Mouse (Mus musculus) layer of hippocampus, adult 9-11 months (tissue): Measurements from ENCODE around the gene Tln2.
A peak's percentile ranks its signal among the peaks of the same experiment; 100 is the strongest.
"Not testable (repeated sequence)": the region's sequence is repeated elsewhere in the genome, so short reads cannot be mapped to it uniquely, and the experiment has no call there.

Source experiments
- DNase-seq: peaks from one replicate; pipeline ENCODE4 v3.0.0; 2022

Gene Tln2

DNA sequence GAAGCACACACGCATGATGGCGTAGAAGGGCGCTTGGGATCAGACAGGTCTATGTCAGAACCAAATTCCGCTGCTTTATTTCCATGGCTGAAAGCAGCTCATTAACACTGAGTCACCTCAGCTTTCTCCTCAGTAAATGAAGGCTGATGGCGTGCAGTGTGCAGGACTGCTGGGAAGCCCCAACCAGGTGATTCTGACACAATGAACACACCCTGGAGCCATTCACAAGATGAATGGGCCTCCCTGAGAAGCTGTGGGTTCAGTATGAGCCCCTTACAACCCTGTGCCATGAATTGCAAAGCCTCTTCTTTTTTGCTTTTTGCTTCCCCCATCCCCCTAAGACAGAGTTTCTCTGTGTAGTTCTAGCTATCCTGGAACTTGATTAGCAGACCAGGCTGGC lies 212.3 kb downstream of the Tln2 start:
- DNase-seq, result no peak

DNA sequence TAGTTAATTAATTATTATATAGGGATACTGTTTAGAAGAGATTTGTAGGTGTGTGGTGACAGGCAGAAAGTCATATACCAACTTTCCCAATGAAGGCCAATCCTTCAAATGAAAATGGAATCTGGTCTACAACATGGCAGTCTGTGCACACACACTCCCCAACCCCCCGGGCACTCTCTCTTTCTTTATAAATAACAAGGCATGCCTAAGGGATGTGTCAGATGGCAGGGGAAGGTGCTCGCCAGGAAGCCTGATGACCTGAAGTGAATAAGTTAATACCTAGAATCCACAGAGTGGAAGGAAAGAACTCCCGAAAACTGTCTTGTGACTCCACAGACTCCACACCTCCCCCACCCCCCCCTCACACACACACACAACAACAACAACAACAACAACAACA lies 228.2 kb downstream of the Tln2 start:
- DNase-seq, result no peak

DNA sequence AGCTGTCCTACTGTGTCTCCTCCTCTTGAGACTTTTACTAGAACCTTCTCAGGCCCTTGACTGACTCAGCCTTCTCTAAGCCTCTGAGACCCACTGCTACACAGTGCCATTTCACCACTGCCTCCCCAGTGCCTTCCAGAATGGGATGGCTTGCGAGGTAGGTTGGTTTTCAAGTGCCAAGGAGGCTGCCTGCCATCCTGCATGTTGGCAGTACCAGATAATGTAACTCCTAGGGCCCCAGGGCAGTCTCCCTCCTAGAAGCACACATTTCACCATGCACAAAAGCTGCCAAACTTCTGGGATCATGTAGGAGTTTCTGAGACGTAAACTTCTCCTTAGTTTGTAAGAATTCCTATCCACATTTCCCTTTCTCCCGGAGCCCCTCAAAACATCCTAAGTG lies 231.1 kb downstream of the Tln2 start:
- no peak for DNase-seq

DNA sequence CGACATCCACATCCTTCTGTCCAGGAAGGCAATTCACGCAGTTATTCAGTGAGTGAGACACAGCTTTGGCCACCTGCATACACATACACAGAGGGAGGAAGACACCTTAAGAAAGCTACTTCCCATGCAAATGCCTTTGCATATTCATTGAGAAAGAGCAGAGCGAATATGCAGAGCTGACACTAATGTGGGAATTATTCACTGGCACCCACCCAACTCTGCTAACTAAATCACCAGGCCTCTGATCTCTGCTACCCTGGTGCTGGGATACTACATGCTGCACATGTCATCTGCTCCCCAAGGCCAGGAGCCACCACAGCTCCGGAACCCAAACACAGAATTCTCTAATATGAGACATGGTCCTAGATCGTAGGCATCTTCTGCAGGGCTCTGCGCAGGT lies 237.6 kb downstream of the Tln2 start:
- no peak for DNase-seq

DNA sequence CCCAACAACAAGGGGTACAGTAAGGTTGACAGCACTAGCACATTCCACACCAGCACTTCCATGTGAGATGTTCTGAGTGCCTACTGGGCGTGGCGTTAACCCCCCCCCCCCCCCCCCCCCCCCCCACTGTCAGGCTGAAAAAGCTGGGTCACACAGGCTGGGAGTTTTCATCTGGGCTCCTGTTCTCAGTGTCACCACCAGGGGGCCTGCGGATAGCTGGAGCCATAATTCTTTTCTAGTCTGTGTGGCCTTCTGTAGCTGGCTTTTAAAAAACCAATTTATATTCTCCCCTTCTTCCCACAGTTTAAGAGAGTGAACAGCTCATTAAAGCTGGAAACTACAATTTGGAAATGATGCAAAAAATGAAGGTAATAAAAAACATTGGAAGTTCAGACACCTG lies 244.1 kb downstream of the Tln2 start:
- DNase-seq, result no peak

DNA sequence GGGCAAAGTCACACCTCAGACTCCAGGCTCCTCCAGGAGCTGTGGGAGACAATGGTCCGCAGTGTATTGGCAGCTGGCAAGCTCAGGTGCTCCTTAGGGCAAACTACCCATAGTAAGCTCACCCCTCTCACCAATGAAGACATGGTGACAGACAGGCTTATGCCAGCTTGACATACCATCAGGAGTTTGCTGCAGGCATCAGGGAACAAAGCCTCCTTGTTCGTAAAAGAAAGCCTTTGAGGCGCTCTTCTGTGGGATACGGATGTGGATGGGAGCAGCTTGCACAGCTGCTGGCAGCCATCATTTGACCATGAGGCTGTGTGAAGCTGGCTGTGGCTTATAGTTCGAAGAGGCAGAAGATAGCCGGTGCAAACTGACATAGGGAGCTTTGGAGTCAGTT lies 254.5 kb downstream of the Tln2 start:
- DNase-seq, result peak; percentile 40

DNA sequence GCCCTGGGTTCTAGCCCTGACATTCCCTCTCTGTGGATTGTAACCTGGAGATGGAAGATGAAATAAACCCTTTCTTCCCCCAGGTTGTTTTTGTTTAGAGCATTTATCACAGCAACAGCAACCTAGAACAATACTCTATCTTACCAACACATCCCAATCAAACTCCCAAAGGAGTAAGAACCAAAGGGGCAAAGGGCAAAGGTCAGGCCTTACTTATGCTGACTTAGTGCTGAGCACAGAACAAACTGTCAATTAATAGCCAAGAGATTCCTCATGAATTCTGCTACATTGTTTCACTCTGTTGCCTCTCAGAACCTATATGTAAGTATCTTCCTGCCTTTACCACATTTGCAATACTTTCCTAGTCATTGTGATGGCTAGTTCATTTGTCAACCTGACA lies 255.5 kb downstream of the Tln2 start:
- no peak for DNase-seq

DNA sequence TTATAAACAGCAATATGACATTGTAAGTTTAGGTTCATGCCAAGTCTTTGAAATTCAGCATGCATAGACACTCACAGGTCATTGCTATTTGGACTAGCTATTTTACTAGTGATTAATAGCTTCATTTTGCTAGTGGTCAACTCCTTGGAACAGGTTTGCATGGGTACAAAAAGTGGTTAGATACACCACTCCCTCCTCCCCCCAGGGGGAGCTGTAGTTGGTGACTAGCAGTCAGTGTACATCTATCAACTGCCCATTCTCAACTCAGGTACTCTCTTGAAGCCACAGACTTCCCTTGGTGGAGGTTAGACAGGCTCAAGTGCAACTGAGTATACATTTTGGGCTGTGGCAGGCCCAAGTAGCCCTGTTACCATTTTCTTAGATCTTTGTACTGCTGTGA lies 256.5 kb downstream of the Tln2 start:
- no peak for DNase-seq

DNA sequence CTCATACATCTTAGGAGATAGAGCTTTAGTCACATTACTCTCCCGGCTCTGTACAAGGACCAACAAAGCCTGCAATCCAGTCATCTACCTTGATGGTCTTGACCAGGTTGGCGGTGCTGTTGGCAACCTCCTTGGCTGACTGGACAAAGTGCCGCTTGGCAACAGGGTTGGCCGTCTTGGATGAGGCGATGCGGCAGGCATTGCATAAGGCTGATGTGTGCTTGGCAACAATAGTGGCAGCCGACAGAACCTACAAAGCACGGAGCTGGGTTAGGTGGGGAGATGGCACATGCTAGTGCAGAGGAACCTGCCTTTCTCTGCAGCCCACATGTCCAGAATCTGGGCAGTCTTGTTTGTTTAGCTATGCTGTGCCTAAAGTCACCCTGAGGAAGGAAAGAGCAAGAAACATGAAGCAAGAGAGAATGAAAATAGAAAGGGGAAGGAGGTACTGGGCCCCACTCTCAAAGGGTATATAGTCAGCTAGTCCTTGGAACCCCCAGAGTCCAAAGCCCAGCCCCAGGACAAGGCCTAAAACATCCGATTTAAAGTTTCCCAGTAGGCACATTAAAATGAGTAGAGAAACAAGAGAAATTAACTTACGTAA lies 257.0 kb downstream of the Tln2 start:
- DNase-seq, result peak; percentile 65

DNA sequence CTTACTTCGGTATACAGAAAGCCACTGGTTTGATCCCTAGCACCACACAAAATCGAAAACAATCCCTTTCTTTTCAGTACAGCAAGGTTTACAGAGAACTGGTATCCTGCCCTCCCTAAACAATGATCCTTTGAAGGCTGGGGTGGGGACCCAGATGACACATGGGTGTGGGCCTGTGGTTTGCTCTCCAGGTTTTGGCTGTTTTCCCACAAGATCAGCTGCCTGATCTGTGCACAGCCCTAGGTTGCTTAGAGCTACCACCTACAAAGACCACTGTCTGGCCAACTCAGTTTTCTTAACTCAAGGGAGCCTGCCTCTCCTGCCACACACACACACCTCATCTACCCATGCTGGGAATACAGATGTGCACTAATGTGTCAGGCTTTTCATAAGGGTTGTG lies 257.9 kb downstream of the Tln2 start:
- peak; percentile 56 for DNase-seq

DNA sequence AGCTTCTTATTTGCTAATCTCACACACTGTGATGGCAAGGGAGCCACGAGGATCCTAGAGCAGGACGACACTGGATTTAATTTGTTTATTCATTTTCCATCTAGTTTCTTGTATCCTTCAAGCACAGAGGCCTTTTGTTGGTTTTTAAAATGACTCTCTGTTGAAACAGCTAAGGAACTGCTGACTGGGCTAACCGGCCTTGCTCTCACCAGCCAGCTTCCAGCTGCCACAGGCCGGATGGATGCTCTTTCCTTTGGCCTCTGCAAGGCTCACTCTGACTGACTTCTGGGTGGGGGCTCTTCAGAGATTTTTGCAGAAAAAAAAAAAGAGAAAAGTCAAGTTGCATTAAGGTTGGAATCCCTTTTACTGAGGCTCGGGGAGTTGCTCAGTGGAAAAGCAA lies 258.7 kb downstream of the Tln2 start:
- DNase-seq, result peak; percentile 51

DNA sequence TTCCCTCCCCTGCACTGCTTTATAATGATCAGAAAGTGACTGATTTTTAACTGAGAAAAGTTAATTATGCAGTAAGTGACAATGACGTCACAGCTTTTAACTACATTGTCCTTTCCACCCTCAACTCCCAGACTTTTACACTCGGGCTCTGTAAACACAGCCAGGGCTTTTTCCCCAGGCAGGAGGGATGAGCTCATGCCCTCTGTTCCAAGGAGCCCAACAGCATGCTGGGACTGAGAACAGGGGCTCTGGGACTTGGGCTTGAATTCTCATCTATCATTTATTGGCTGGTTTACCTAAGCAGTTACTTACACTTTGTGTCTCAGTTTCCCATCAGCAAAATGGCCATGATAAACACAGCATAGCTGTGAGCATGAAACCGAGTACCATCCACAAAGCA lies 259.2 kb downstream of the Tln2 start:
- no peak for DNase-seq

DNA sequence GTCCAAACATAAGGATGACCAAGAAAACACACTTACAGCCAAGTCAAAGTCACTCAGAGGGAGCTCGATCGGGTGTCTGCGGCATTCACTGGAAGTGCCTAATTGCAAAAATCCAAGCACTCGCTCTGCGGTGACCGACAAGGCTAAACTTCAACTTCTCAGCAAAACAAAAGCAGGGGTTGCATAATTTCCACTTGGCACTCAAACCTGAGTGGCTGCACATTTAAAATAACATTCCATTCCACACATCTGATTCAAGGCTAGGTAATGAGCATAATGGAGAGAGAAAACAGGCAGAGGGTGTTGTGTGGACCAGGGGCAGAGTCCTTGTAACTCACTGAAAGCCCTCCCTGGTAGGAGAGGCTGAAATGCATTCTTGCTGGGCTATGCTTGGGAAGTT lies 260.3 kb downstream of the Tln2 start:
- no peak for DNase-seq

DNA sequence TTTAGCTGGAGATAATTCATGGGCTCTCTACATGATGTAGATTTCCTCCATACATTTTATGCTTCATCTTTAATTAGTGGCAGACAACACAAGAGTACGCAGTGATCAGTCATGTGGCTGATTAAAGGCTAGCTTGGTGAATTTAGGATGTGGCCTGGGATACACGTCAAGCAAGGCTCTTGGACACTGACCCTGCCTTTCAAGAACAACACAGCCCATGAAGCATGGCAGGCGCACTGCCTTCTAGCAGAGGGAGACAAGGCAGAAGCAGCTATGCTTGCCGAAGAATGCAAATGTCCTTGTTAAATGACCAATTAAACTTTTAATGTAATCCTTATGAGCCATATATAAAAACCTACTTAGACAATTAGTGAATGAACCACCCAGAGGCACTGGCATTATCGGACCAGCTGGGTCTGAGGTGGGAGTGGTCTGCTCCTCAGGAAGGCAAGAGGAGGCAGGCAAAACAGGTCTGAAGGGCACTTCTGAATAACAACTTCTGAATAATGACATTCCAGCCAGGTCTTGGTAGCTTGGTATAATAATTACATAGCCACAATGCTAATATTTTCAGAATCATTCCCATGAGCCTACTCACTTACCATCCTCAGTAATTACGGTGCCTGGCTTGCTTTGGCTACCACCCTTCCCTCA lies 262.1 kb downstream of the Tln2 start:
- no peak for DNase-seq

DNA sequence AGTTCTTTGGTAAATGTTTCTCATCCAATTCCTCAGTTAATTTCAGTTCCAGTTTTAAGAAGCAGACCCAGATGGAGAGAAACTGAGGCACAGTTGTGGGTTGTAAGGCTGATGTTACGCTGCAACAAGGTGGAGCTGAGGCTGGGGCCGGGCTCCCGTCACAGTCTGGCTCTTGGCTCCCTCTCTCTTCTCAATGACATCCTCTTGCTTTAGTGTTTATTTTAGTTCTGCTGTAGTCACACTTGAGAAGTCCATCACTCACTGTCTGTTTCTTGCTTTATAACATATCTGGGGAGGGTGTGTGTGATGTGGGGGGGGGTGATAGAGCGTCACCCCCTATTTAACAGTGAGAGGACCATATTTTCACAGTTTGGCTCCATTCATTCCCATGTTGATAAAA lies 272.0 kb downstream of the Tln2 start:
- no peak for DNase-seq

DNA sequence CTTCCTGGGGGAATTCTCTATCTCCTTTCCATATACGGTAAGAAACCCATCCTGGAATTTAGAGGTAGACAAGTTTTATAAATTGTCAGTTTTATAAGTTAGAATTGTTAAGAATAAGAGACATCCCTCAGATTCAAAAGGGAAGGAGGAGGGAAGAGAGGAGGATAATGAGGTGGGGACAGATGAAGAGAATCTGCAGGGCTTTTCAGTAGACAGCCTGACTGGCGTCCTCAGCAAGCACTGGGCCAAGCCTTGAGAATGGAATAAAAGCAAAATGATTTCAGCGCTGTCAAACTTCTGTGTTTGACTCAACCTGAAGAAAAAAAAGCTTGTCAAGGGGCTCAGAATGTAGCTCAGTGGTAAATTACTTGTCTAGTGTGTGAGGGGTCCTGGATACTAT lies 272.7 kb downstream of the Tln2 start:
- no peak for DNase-seq

DNA sequence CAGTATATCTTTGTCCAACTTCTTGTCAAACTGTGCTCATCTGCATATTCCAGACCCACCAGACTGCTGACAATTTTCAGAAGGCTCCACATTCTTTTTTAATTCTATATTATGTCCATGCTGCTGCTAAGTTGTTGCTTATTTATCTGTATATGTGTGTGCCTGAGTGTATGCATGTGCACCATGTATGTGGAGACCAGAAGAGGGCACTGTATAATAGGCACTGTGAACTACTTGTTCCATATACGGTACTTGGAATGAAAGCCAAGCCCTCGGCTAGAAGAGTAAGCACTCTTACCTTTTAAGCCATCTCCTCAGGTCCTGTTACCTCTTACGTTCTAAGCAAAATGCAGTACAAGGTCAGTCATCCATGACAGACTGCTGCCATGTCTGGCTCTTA lies 274.0 kb downstream of the Tln2 start:
- no peak for DNase-seq

DNA sequence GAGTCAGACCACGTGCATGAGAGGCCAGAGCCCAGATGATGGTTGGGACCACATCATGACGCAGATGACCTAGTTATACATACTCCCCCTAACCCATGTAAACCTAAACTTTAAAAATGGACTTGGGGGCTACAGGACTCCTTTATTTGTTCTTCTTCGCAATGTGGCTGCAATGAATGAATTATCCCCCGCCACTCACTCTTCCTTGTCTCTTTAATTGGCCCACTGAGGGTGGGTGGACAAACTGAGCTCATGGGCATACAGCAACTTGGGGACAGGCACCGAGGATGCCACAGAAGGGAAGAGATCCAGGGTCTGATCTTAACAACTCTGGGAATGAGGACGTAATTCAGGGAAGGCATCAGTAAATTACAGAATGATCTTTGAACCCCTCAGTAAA lies 277.7 kb downstream of the Tln2 start:
- DNase-seq, result no peak

DNA sequence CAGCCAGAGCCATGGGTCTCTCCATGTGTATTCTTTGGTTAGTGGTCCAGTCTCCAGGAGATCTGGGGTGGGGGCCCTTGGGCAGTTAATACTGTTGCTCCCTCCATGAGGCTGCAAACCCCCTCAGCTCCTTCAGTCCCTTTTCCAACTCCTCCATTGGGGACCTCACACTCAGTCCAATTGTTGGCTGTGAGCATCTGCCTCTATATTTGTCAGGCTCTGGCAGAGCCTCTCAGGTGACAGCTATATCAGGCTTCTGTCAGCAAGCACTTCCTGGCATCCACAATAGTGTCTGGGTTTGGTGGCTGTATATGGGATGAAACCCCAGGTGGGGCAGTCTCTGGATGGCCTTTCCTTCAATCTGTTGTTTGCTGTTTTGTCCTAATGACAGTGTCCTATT lies 279.2 kb downstream of the Tln2 start:
- not testable (repeated sequence) for DNase-seq

DNA sequence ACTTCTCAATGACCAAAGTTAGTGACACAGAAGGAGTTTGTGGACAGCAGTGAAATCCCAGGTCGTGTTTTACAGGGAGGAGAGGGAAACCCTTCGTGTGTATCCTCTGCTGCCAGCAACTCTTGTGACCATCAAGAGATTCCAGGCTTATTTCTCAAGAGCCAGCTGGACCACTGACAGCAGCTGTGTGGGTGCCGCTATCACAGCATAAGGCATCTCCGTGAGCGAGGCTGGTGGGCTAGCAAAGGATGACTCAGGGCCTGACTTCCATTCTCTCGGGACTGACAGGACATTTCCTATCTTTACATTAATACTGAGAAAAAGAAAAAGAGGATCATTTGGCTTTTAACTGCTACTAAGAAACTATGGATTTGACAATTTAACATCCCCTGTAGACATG lies 283.1 kb downstream of the Tln2 start:
- peak; percentile 38 for DNase-seq

DNA sequence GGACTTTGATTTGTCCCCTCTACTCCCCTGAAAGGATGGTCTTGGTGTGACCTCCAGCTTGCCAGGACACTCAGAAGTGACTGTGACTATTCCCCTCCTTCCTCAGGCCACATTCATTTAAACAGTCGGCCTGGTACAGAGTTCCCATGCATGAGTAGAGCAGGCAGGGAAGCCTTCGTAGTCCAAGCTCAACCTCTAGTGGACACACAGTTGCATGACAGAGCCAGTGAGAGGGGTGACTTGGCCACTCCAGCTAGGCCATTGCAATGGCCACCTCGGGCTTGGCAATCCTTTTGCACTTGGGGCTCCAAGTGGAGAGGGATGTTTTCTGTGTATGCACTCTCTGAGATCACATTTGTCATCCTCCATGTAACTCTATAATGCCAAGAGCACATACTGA lies 285.2 kb downstream of the Tln2 start:
- no peak for DNase-seq

DNA sequence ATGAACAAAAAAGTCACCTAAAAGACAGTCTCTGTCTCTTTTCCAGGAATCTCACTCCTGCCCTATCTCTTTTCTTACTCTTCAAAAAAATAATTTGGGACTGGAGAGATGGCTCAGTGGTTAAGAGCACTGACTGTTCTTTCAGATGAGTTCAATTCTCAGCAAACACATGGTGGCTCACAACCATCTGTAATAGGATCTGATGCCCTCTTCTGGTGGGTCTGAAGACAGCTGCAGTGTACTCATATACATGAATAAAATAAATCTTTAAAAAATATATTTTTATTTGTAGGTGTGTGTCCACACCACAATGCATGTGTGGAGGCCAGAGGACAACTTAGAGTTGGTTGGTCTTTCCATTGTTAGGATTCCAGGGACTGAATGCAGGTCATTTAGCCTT lies 286.1 kb downstream of the Tln2 start:
- no peak for DNase-seq

DNA sequence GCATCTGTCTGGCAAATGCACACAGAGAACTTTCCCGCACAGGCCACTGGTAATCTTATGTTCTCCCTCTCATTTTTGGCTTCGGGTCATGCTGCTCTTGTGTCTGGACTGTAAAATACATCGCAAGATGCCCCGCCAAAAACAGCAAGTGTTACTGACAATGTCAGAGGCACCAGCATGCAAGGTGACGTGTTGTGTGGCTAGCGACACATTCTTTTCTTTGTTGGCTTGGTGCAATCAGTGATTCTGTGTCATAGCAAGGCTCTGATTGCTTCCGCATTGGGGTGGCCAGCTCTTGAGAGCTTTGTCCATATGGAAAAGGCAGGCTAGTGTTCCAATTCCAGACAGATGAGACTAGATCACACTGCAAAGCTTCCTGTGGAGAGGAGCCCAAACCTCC lies 288.8 kb downstream of the Tln2 start:
- no peak for DNase-seq

DNA sequence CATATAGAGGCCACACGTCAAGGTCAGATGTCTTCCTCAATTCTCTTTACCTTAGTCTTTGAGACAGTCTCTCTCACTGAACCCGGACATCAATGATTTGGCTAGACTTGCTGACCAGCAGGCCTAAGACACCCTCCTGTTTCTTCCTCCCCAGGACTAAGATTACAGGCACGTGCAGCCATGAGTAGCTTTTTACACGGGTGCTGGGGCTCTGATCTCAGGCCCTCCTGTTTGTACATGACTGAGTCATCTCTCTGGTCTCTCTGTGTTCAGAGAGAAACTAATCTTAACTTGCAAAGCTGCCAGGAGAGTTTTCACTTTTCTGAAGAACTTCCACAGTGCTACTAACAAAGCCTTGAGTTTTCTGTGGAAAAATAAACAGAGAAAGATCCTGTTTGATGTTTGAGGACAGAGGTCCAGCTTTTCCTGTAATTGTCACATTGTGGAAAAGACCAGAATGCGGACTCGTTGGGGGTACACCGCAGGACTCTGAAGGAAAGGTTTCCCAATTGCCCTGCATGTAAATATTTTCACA lies 289.4 kb downstream of the Tln2 start:
- DNase-seq, result no peak
